Mouse (Mus musculus) embryonic fibroblast, embryonic 13.5 days (primary cell): ENCODE measurements around the gene Hltf.

Experiments
- CTCF ChIP-seq: IDR thresholded peaks from 2 replicates; pipeline ENCODE4 v1.5.1; 2011; ENCODE audit warnings: mild to moderate bottlenecking, control low read depth, low read length, moderate library complexity, borderline replicate concordance; ENCODE audit not compliant: insufficient read depth
- POLR2A ChIP-seq: IDR thresholded peaks from 2 replicates; pipeline ENCODE4 v1.6.1; 2011; ENCODE audit warnings: low read depth, mild to moderate bottlenecking, control low read depth, low read length, moderate library complexity

DNA sequence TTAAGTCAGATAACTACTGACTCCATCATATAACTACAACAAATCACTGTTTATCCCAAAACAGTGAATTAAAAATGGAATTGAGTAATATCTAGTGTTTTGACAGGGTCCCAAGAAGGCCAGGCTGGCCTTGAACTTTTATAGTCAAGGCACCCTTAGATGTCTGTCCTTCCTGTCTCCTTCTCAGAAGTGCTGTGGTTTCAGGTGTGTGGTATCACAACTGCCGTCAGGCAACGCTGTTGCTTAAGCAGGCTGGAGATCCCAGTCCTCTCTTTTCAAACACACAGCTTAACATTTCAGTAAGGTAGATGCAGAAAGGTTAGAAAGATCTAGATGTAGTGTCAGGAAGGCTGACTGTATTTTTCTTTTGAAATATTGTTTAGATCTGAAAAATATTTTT, 84.5 kb downstream of the Hltf start:
- TF ChIP-seq CTCF (no peak), POLR2A (no peak)
